Mouse (Mus musculus) sigmoid colon, adult 10 weeks (tissue): ENCODE data around the gene Rhot2. TPM values are rescaled to one million over a fixed set of nuclear protein-coding genes. Genes with fewer than 3 reads are reported as not detected.

Experiments used
- polyA plus RNA-seq: library from polyadenylated mRNA; stranded (reverse); fragments of 350-450 nt; fragmentation: Illumina TruSeq; extraction: RNeasy Lipid Tissue Mini Kit (QIAGEN cat#74804); gene quantifications from one replicate; pipeline ENCODE4 v1.2.3, GENCODE M21; 2014; ENCODE audit warnings: low read depth, low replicate concordance

Rhot2 gene
- 18.0 TPM for polyA plus RNA-seq

GRCm38 (mm10) chr17:25844396-25844901 lies at the start of gene Rhot2:
Gene Rhot2 (minus strand): TSS chr17:25844851.

GRCm38 (mm10) chr17:25880196-25880910 lies 35.7 kb upstream of the Rhot2 start, which contains the start of gene Wfikkn1:
Gene Wfikkn1 (minus strand): TSS chr17:25880858.

GRCm38 (mm10) chr17:25874721-25875170 lies 30.1 kb upstream of the Rhot2 start, which contains the start of gene Mettl26:
Gene Mettl26 (plus strand): TSS chr17:25875074.

GRCm38 (mm10) chr17:25868601-25869191 lies 24.0 kb upstream of the Rhot2 start, which contains the start of gene Mcrip2:
Gene Mcrip2 (minus strand): TSS chr17:25868764.

GRCm38 (mm10) chr17:25860832-25861703 lies 16.4 kb upstream of the Rhot2 start, which contains the start of gene Wdr90:
Gene Wdr90 (minus strand): TSS chr17:25861501.

GRCm38 (mm10) chr17:25841117-25841880 lies 3.4 kb downstream of the Rhot2 start, which contains the start of gene Gm20683:
Gene Gm20683 (minus strand): TSS chr17:25841763.

GRCm38 (mm10) chr17:25837076-25837410 lies 7.6 kb downstream of the Rhot2 start, which contains the start of gene Rhbdl1:
Gene Rhbdl1 (minus strand): TSS chr17:25837295.

GRCm38 (mm10) chr17:25833291-25833663 lies 11.4 kb downstream of the Rhot2 start, which contains the start of gene Stub1:
Gene Stub1 (minus strand): TSS chr17:25833404.

GRCm38 (mm10) chr17:25828712-25829557 lies 15.7 kb downstream of the Rhot2 start, which contains the start of gene Jmjd8:
Gene Jmjd8 (plus strand): TSS chr17:25828867.

GRCm38 (mm10) chr17:25823452-25823851 lies 21.2 kb downstream of the Rhot2 start, which contains the start of gene Wdr24:
Gene Wdr24 (plus strand): TSS chr17:25823627.

GRCm38 (mm10) chr17:25808789-25809605 lies 35.7 kb downstream of the Rhot2 start, which contains the start of gene Fbxl16:
Gene Fbxl16 (plus strand): TSS chr17:25809085.

GRCm38 (mm10) chr17:25796951-25797369 lies 47.7 kb downstream of the Rhot2 start, which contains the start of gene Metrn:
Gene Metrn (minus strand): TSS chr17:25797136.

GRCm38 (mm10) chr17:25795609-25796092 lies 49.0 kb downstream of the Rhot2 start, which contains the start of gene AC134908.4:
Gene AC134908.4 (minus strand): TSS chr17:25795659.

GRCm38 (mm10) chr17:25792615-25793014 lies 52.0 kb downstream of the Rhot2 start, which contains the start of gene Fam173a:
Gene Fam173a (minus strand): TSS chr17:25792901.

Other genes with a start within 250 kb of the Rhot2 start
- not detected for gene Gng13, start 127.7 kb downstream of the Rhot2 start, polyA plus RNA-seq
- not detected for gene Chtf18, start 117.4 kb downstream of the Rhot2 start, polyA plus RNA-seq
- not detected for gene Rpusd1, start 117.2 kb downstream of the Rhot2 start, polyA plus RNA-seq
- not detected for gene Mslnl, start 108.8 kb downstream of the Rhot2 start, polyA plus RNA-seq
- gene Msln, start 90.5 kb downstream of the Rhot2 start, polyA plus RNA-seq = 0.41 TPM
- gene Narfl, start 71.1 kb downstream of the Rhot2 start, polyA plus RNA-seq = 1.5 TPM
- gene Haghl, start 59.2 kb downstream of the Rhot2 start, polyA plus RNA-seq = not detected
- gene Ccdc78, start 58.3 kb downstream of the Rhot2 start, polyA plus RNA-seq = not detected
- gene Fam173a, start 52.0 kb downstream of the Rhot2 start, polyA plus RNA-seq = 0.38 TPM
- not detected for gene AC134908.4, start 49.2 kb downstream of the Rhot2 start, polyA plus RNA-seq
- gene Metrn, start 47.7 kb downstream of the Rhot2 start, polyA plus RNA-seq = not detected
- 1.4 TPM for gene Fbxl16, start 35.8 kb downstream of the Rhot2 start, polyA plus RNA-seq
- gene Wdr24, start 21.2 kb downstream of the Rhot2 start, polyA plus RNA-seq = 0.76 TPM
- gene Jmjd8, start 16.0 kb downstream of the Rhot2 start, polyA plus RNA-seq = 3.4 TPM
- gene Stub1, start 11.4 kb downstream of the Rhot2 start, polyA plus RNA-seq = 7.7 TPM
- gene Rhbdl1, start 7.6 kb downstream of the Rhot2 start, polyA plus RNA-seq = not detected
- gene Gm20683, start 3.1 kb downstream of the Rhot2 start, polyA plus RNA-seq = not detected
- 1.8 TPM for gene Wdr90, start 16.6 kb upstream of the Rhot2 start, polyA plus RNA-seq
- not detected for gene Mcrip2, start 23.9 kb upstream of the Rhot2 start, polyA plus RNA-seq
- 15.8 TPM for gene Mettl26, start 30.2 kb upstream of the Rhot2 start, polyA plus RNA-seq
- gene Wfikkn1, start 36.0 kb upstream of the Rhot2 start, polyA plus RNA-seq = not detected
- 1.5 TPM for gene Rab40c, start 74.9 kb upstream of the Rhot2 start, polyA plus RNA-seq
- 26.7 TPM for gene Pigq, start 100.1 kb upstream of the Rhot2 start, polyA plus RNA-seq
- gene Nhlrc4, start 100.1 kb upstream of the Rhot2 start, polyA plus RNA-seq = not detected
- gene A930017K11Rik, start 107.7 kb upstream of the Rhot2 start, polyA plus RNA-seq = not detected
- gene Capn15, start 140.9 kb upstream of the Rhot2 start, polyA plus RNA-seq = 0.85 TPM
- gene Rab11fip3, start 224.7 kb upstream of the Rhot2 start, polyA plus RNA-seq = 2.1 TPM
- gene Decr2, start 245.5 kb upstream of the Rhot2 start, polyA plus RNA-seq = 34.7 TPM